Mouse (Mus musculus): ENCODE measurements around the gene Tmem156. TPM values are rescaled to one million over a fixed set of nuclear protein-coding genes. Genes with fewer than 3 reads are reported as not detected.

Tmem156 gene
- polyA plus RNA-seq, 2 experiments = 0.55 to 0.61 TPM

DNA sequence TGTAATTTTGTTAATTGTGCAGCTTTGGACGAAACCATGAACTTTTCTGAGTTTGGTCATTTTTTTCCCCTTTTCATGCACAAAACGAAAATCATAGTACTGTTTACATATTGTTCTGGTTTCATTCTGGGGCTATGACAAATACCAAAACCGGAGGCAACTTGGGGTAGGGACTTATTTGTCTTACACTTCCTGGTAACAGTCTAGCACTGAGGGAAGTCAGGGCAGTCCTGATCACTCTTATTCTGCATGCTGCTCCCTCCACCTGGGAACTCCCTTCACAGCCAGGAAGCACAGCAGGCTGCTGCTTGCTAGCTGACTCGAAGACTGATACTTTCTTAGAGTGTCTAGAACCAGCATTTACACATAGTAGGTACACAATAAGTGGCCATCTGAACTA, 18.7 kb downstream of the Tmem156 start:
- Histone ChIP-seq H3K9me3 (ENCODE audit: control insufficient read depth, low read length) (no peaks in the 10 kb centered on the region), H3K27ac (no peak overlapping the region), H3K4me3 (ENCODE audit: insufficient read depth in 1 of 2, low read depth in 2 of 2, low read length in 2 of 2) (no peak overlapping the region), H3K4me1 (replicated peaks; ENCODE audit: control insufficient read depth in 2 of 2, insufficient read depth in 2 of 2, low read length in 1 of 2) (no peaks in the 10 kb centered on the region), H3K27me3 (ENCODE audit: control insufficient read depth, insufficient read depth, low read length) (no peaks in the 10 kb centered on the region), H3K4me2 (ENCODE audit: low read depth) (no peak overlapping the region), H3K36me3 (replicated peaks; ENCODE audit: control insufficient read depth, insufficient read depth, low read depth) (no peaks in the 10 kb centered on the region), H3K9ac (replicated peaks) (no peak overlapping the region)
- no peak for ATAC-seq (ENCODE audit: insufficient read depth)
- DNase-seq (ENCODE audit: low read depth in 3 of 3, low spot score in 3 of 3) = no peak
- no peak for TF ChIP-seq EP300 (IDR thresholded peaks at IDR 0.05; ENCODE audit: low read depth)
- TF ChIP-seq CTCF (IDR thresholded peaks at IDR 0.05; ENCODE audit: low read depth) = no peak
- 46% methylated on average over 4 of the region's 4 CpGs for WGBS (ENCODE audit: insufficient replicate concordance)

DNA sequence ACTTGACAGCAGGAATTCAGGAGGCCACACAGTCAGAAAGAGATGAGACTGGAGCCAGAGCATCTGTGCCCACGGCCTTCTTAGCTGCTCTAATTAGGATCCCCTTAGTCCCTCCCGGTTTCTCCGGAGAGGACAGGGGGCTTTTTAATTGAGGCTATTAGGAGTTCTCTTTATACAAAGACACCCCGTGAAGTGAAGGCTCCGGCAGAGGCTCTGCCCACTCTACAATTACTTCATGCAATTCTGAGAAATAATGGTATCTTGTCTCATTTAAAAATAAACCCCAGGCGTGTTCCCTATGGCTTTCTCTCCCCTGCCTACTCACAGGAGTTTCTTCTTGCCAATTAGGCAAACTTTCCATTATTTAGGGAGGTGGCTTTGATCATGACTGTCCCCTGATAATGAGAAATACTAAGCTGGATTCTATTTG, 20.2 kb downstream of the Tmem156 start:
- H3K27ac ChIP-seq = no peak overlapping the region
- no peak overlapping the region for H3K4me3 ChIP-seq (ENCODE audit: insufficient read depth in 1 of 2, low read depth in 2 of 2, low read length in 2 of 2)
- H3K4me2 ChIP-seq (ENCODE audit: low read depth) = no peak overlapping the region
- no peaks in the 10 kb centered on the region for H3K36me3 ChIP-seq (replicated peaks; ENCODE audit: control insufficient read depth, insufficient read depth, low read depth)
- DNase-seq (ENCODE audit: low read depth in 3 of 3, low spot score in 3 of 3) = no peak
- no peaks in the 10 kb centered on the region for H3K27me3 ChIP-seq (ENCODE audit: control insufficient read depth, insufficient read depth, low read length)
- H3K4me1 ChIP-seq (replicated peaks; ENCODE audit: control insufficient read depth in 2 of 2, insufficient read depth in 2 of 2, low read length in 1 of 2) = no peaks in the 10 kb centered on the region
- no peaks in the 10 kb centered on the region for H3K9me3 ChIP-seq (ENCODE audit: control insufficient read depth, low read length)
- no peak for ATAC-seq (ENCODE audit: insufficient read depth)
- no peak overlapping the region for H3K9ac ChIP-seq (replicated peaks)
- TF ChIP-seq EP300 (IDR thresholded peaks at IDR 0.05; ENCODE audit: low read depth) = no peak
- TF ChIP-seq CTCF (IDR thresholded peaks at IDR 0.05; ENCODE audit: low read depth) = no peak
- 62% methylated on average over 6 of the region's 6 CpGs for WGBS (ENCODE audit: insufficient replicate concordance)

DNA sequence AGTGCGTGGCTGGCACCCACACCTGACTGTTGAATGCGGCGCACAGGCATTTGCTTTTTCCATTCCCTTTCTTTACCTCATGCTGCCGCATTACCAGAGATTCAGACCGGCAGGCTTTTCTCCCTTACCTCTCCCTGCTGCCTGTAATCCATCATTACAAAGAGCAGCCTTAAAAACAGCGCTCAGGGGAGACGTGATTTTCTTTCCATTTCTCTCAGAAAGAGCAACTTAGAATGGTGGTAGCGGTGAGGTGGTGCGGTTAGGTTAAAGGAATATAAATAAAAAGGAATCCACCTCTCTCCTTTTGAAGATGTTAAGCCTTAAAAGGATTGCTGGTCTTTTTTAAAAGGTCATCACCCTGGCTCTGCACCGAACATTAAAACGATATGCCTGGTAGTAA, 22.1 kb downstream of the Tmem156 start:
- DNase-seq (ENCODE audit: low read depth in 3 of 3, low spot score in 3 of 3) (no peak), ATAC-seq (ENCODE audit: insufficient read depth) (no peak)
- Histone ChIP-seq H3K4me1 (replicated peaks; ENCODE audit: control insufficient read depth in 2 of 2, insufficient read depth in 2 of 2, low read length in 1 of 2) (no peaks in the 10 kb centered on the region), H3K4me2 (ENCODE audit: low read depth) (no peak overlapping the region), H3K9me3 (ENCODE audit: control insufficient read depth, low read length) (no peaks in the 10 kb centered on the region), H3K27me3 (ENCODE audit: control insufficient read depth, insufficient read depth, low read length) (no peaks in the 10 kb centered on the region), H3K36me3 (replicated peaks; ENCODE audit: control insufficient read depth, insufficient read depth, low read depth) (no peaks in the 10 kb centered on the region), H3K4me3 (ENCODE audit: insufficient read depth in 1 of 2, low read depth in 2 of 2, low read length in 2 of 2) (no peak overlapping the region), H3K27ac (no peak overlapping the region), H3K9ac (replicated peaks) (no peak overlapping the region)
- TF ChIP-seq CTCF (IDR thresholded peaks at IDR 0.05; ENCODE audit: low read depth) = no peak
- TF ChIP-seq EP300 (IDR thresholded peaks at IDR 0.05; ENCODE audit: low read depth) = no peak
- 73% methylated on average over 11 of the region's 11 CpGs for WGBS (ENCODE audit: insufficient replicate concordance)

DNA sequence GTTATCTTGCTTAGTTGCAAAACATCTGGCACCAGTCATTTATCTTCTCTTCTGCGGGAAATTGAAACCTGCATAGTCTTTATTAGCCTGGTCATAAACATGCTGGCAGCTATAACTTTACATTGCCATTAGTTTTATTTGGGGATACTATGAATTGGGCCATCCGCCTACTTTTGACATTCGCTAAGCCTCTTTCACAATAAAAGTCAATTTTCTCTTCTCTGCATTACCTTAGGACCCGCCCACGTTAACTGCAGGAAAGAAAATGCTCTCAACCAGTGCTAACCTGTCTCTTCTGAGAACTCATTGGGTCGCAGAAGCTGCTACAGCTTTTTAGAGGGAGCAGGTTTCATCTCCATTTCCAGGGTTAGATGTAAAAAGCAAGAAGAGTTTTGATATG, 23.8 kb downstream of the Tmem156 start:
- no peaks in the 10 kb centered on the region for H3K27me3 ChIP-seq (ENCODE audit: control insufficient read depth, insufficient read depth, low read length)
- H3K36me3 ChIP-seq (replicated peaks; ENCODE audit: control insufficient read depth, insufficient read depth, low read depth) = no peaks in the 10 kb centered on the region
- H3K4me2 ChIP-seq (ENCODE audit: low read depth) = no peak overlapping the region
- ATAC-seq (ENCODE audit: insufficient read depth) (no peak), DNase-seq (ENCODE audit: low read depth in 3 of 3, low spot score in 3 of 3) (no peak)
- H3K9me3 ChIP-seq (ENCODE audit: control insufficient read depth, low read length) = no peaks in the 10 kb centered on the region
- WGBS (ENCODE audit: insufficient replicate concordance) = 69% methylated on average over 6 of the region's 6 CpGs
- no peaks in the 10 kb centered on the region for H3K4me1 ChIP-seq (replicated peaks; ENCODE audit: control insufficient read depth in 2 of 2, insufficient read depth in 2 of 2, low read length in 1 of 2)
- H3K4me3 ChIP-seq (ENCODE audit: insufficient read depth in 1 of 2, low read depth in 2 of 2, low read length in 2 of 2) = no peak overlapping the region
- H3K9ac ChIP-seq (replicated peaks) = no peak overlapping the region
- H3K27ac ChIP-seq = no peak overlapping the region
- TF ChIP-seq CTCF (IDR thresholded peaks at IDR 0.05; ENCODE audit: low read depth) (no peak), EP300 (IDR thresholded peaks at IDR 0.05; ENCODE audit: low read depth) (no peak)

DNA sequence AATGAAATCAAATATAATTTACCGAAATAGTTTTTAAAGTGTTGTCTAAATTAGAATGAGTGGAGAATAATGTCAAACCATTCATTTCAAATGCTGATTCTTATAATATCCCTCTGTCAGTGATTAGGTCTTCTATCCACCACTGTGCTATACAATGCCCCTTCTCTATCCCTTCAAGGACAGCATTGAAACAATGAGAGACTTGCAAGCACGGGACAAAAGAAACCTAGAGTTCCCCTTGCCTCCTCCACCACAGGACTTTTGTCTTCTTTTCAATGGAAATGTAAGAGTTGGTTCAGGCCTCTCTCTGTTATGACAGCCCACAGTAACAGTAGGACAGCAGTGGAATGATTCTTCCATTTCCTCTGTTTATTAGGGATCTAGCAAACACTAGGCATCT, 28.7 kb downstream of the Tmem156 start:
- Histone ChIP-seq H3K27me3 (ENCODE audit: control insufficient read depth, insufficient read depth, low read length) (no peaks in the 10 kb centered on the region), H3K27ac (no peak overlapping the region), H3K4me3 (ENCODE audit: insufficient read depth in 1 of 2, low read depth in 2 of 2, low read length in 2 of 2) (no peak overlapping the region), H3K4me1 (replicated peaks; ENCODE audit: control insufficient read depth in 2 of 2, insufficient read depth in 2 of 2, low read length in 1 of 2) (no peaks in the 10 kb centered on the region), H3K9me3 (ENCODE audit: control insufficient read depth, low read length) (no peaks in the 10 kb centered on the region), H3K36me3 (replicated peaks; ENCODE audit: control insufficient read depth, insufficient read depth, low read depth) (no peaks in the 10 kb centered on the region), H3K4me2 (ENCODE audit: low read depth) (no peak overlapping the region), H3K9ac (replicated peaks) (no peak overlapping the region)
- TF ChIP-seq EP300 (IDR thresholded peaks at IDR 0.05; ENCODE audit: low read depth) = no peak
- TF ChIP-seq CTCF (IDR thresholded peaks at IDR 0.05; ENCODE audit: low read depth) = no peak
- no peak for ATAC-seq (ENCODE audit: insufficient read depth)
- no peak for DNase-seq (ENCODE audit: low read depth in 3 of 3, low spot score in 3 of 3)
- 60% methylated on average over 2 of the region's 2 CpGs for WGBS (ENCODE audit: insufficient replicate concordance)
